Mouse (Mus musculus): ENCODE measurements around the gene Hivep1. TPM values are rescaled to one million over a fixed set of nuclear protein-coding genes. Genes with fewer than 3 reads are reported as not detected.

Gene Hivep1
- 9.3 and 12.0 TPM in 2 replicates for polyA plus RNA-seq (2014; fragmentation: Nextera tagmentation; extraction: Ambion mirVana)

GRCm38 (mm10) chr13:42051961-42052695, at the start of gene Hivep1:
Gene Hivep1 (plus strand): TSS chr13:42052021.
- Histone ChIP-seq H3K4me3 (ENCODE audit: low read depth, low read length) (peak within 1 kb of the TSS; percentile 88), H3K4me2 (replicated peaks; ENCODE audit: low read depth, low read length) (peak within 1 kb of the TSS; percentile 90), H3K9me3 (ENCODE audit: control insufficient read depth, low read depth, low read length) (no peaks in the 10 kb centered on the region), H3K9ac (replicated peaks; ENCODE audit: low read depth, low read length) (peak within 1 kb of the TSS; percentile 90), H3K4me1 (ENCODE audit: control insufficient read depth, insufficient read depth, low read length) (peaks cover 3% of the 10 kb centered on the region; the same call in 1 of the 2 replicates), H3K27ac (ENCODE audit: low read length) (peak within 1 kb of the TSS; percentile 96), H3K36me3 (ENCODE audit: control insufficient read depth, insufficient read depth, low read length) (peaks cover 5% of the 10 kb centered on the region), H3K27me3 (ENCODE audit: control insufficient read depth, insufficient read depth, low read length) (no peaks in the 10 kb centered on the region)
- peak; percentile 34 for ATAC-seq (ENCODE audit: insufficient number of reproducible peaks, insufficient read depth, low FRiP score, low read depth)
- under 1% methylated on average over 77 of the region's 100 CpGs for WGBS

- H3K4me3 ChIP-seq (ENCODE audit: low read depth, low read length), result no peak overlapping the region
- no peaks in the 10 kb centered on the region for H3K27me3 ChIP-seq (ENCODE audit: control insufficient read depth, insufficient read depth, low read length)
- no peaks in the 10 kb centered on the region for H3K9me3 ChIP-seq (ENCODE audit: control insufficient read depth, low read depth, low read length)
- H3K4me1 ChIP-seq (ENCODE audit: control insufficient read depth, insufficient read depth, low read length), result no peaks in the 10 kb centered on the region
- H3K36me3 ChIP-seq (ENCODE audit: control insufficient read depth, insufficient read depth, low read length), result no peaks in the 10 kb centered on the region
- no peak overlapping the region for H3K27ac ChIP-seq (ENCODE audit: low read length)
- no peak overlapping the region for H3K9ac ChIP-seq (replicated peaks; ENCODE audit: low read depth, low read length)
- WGBS, result 76% methylated on average over 10 of the region's 10 CpGs
- ATAC-seq (ENCODE audit: insufficient number of reproducible peaks, insufficient read depth, low FRiP score, low read depth), result no peak
- H3K4me2 ChIP-seq (replicated peaks; ENCODE audit: low read depth, low read length), result no peak overlapping the region
These were observed 36.3 kb upstream of the Hivep1 start for GRCm38 (mm10) chr13:42015484-42016045.

- Histone ChIP-seq H3K9me3 (ENCODE audit: control insufficient read depth, low read depth, low read length) (no peaks in the 10 kb centered on the region), H3K36me3 (ENCODE audit: control insufficient read depth, insufficient read depth, low read length) (no peaks in the 10 kb centered on the region), H3K9ac (replicated peaks; ENCODE audit: low read depth, low read length) (no peak overlapping the region), H3K27me3 (ENCODE audit: control insufficient read depth, insufficient read depth, low read length) (no peaks in the 10 kb centered on the region), H3K4me1 (ENCODE audit: control insufficient read depth, insufficient read depth, low read length) (no peaks in the 10 kb centered on the region), H3K4me2 (replicated peaks; ENCODE audit: low read depth, low read length) (no peak overlapping the region), H3K27ac (ENCODE audit: low read length) (no peak overlapping the region), H3K4me3 (ENCODE audit: low read depth, low read length) (no peak overlapping the region)
- ATAC-seq (ENCODE audit: insufficient number of reproducible peaks, insufficient read depth, low FRiP score, low read depth), result no peak
- 86% methylated on average over 5 of the region's 5 CpGs for WGBS
These were observed 35.6 kb upstream of the Hivep1 start for GRCm38 (mm10) chr13:42016218-42016617.

GRCm38 (mm10) chr13:42018356-42018755, 33.5 kb upstream of the Hivep1 start:
- 70% methylated on average over 2 of the region's 2 CpGs for WGBS
- Histone ChIP-seq H3K27me3 (ENCODE audit: control insufficient read depth, insufficient read depth, low read length) (no peaks in the 10 kb centered on the region), H3K4me2 (replicated peaks; ENCODE audit: low read depth, low read length) (no peak overlapping the region), H3K9me3 (ENCODE audit: control insufficient read depth, low read depth, low read length) (no peaks in the 10 kb centered on the region), H3K27ac (ENCODE audit: low read length) (no peak overlapping the region), H3K36me3 (ENCODE audit: control insufficient read depth, insufficient read depth, low read length) (no peaks in the 10 kb centered on the region), H3K4me1 (ENCODE audit: control insufficient read depth, insufficient read depth, low read length) (no peaks in the 10 kb centered on the region), H3K4me3 (ENCODE audit: low read depth, low read length) (no peak overlapping the region), H3K9ac (replicated peaks; ENCODE audit: low read depth, low read length) (no peak overlapping the region)
- no peak for ATAC-seq (ENCODE audit: insufficient number of reproducible peaks, insufficient read depth, low FRiP score, low read depth)

- 0 out of 2 replicates have a peak, but pooled peaks cover 3% of the 10 kb centered on the region for H3K4me1 ChIP-seq (ENCODE audit: control insufficient read depth, insufficient read depth, low read length)
- WGBS, result 7% methylated on average over 2 of the region's 2 CpGs
- H3K4me2 ChIP-seq (replicated peaks; ENCODE audit: low read depth, low read length), result no peak overlapping the region
- no peak overlapping the region for H3K27ac ChIP-seq (ENCODE audit: low read length)
- H3K27me3 ChIP-seq (ENCODE audit: control insufficient read depth, insufficient read depth, low read length), result no peaks in the 10 kb centered on the region
- H3K9me3 ChIP-seq (ENCODE audit: control insufficient read depth, low read depth, low read length), result no peaks in the 10 kb centered on the region
- no peak for ATAC-seq (ENCODE audit: insufficient number of reproducible peaks, insufficient read depth, low FRiP score, low read depth)
- no peak overlapping the region for H3K9ac ChIP-seq (replicated peaks; ENCODE audit: low read depth, low read length)
- H3K36me3 ChIP-seq (ENCODE audit: control insufficient read depth, insufficient read depth, low read length), result no peaks in the 10 kb centered on the region
- H3K4me3 ChIP-seq (ENCODE audit: low read depth, low read length), result no peak overlapping the region
These were observed 10.6 kb upstream of the Hivep1 start for GRCm38 (mm10) chr13:42041203-42041602.

- no peak overlapping the region for H3K4me2 ChIP-seq (replicated peaks; ENCODE audit: low read depth, low read length)
- H3K27ac ChIP-seq (ENCODE audit: low read length), result no peak overlapping the region
- 80% methylated on average over 7 of the region's 7 CpGs for WGBS
These were observed 8.4 kb upstream of the Hivep1 start for GRCm38 (mm10) chr13:42043431-42043830.

GRCm38 (mm10) chr13:42048991-42049773, 2.6 kb upstream of the Hivep1 start:
- Histone ChIP-seq H3K4me3 (ENCODE audit: low read depth, low read length) (peak overlapping the region; percentile 88), H3K27ac (ENCODE audit: low read length) (peak overlapping the region; percentile 89), H3K9me3 (ENCODE audit: control insufficient read depth, low read depth, low read length) (no peaks in the 10 kb centered on the region), H3K36me3 (ENCODE audit: control insufficient read depth, insufficient read depth, low read length) (no peaks in the 10 kb centered on the region), H3K4me1 (ENCODE audit: control insufficient read depth, insufficient read depth, low read length) (peaks cover 3% of the 10 kb centered on the region; the same call in 1 of the 2 replicates), H3K9ac (replicated peaks; ENCODE audit: low read depth, low read length) (peak overlapping the region; percentile 67), H3K4me2 (replicated peaks; ENCODE audit: low read depth, low read length) (peak overlapping the region; percentile 90), H3K27me3 (ENCODE audit: control insufficient read depth, insufficient read depth, low read length) (no peaks in the 10 kb centered on the region)
- no peak for ATAC-seq (ENCODE audit: insufficient number of reproducible peaks, insufficient read depth, low FRiP score, low read depth)
- WGBS, result 1% methylated on average over 42 of the region's 48 CpGs

More at GRCm38 (mm10) chr13:42043431-42043830, 8.4 kb upstream of the Hivep1 start:
- Histone ChIP-seq H3K9me3 (ENCODE audit: control insufficient read depth, low read depth, low read length) (no peaks in the 10 kb centered on the region), H3K4me1 (ENCODE audit: control insufficient read depth, insufficient read depth, low read length) (0 out of 2 replicates have a peak, but pooled peaks cover 3% of the 10 kb centered on the region), H3K27me3 (ENCODE audit: control insufficient read depth, insufficient read depth, low read length) (no peaks in the 10 kb centered on the region), H3K36me3 (ENCODE audit: control insufficient read depth, insufficient read depth, low read length) (no peaks in the 10 kb centered on the region), H3K9ac (replicated peaks; ENCODE audit: low read depth, low read length) (no peak overlapping the region), H3K4me3 (ENCODE audit: low read depth, low read length) (no peak overlapping the region)
- no peak for ATAC-seq (ENCODE audit: insufficient number of reproducible peaks, insufficient read depth, low FRiP score, low read depth)

GRCm38 (mm10) chr13:42049774-42050125, 2.1 kb upstream of the Hivep1 start:
- WGBS, result 3% methylated on average over 8 of the region's 8 CpGs
- no peaks in the 10 kb centered on the region for H3K36me3 ChIP-seq (ENCODE audit: control insufficient read depth, insufficient read depth, low read length)
- peaks cover 3% of the 10 kb centered on the region; the same call in 1 of the 2 replicates for H3K4me1 ChIP-seq (ENCODE audit: control insufficient read depth, insufficient read depth, low read length)
- ATAC-seq (ENCODE audit: insufficient number of reproducible peaks, insufficient read depth, low FRiP score, low read depth), result no peak
- H3K27me3 ChIP-seq (ENCODE audit: control insufficient read depth, insufficient read depth, low read length), result no peaks in the 10 kb centered on the region
- peak overlapping the region; percentile 90 for H3K4me2 ChIP-seq (replicated peaks; ENCODE audit: low read depth, low read length)
- peak overlapping the region; percentile 89 for H3K27ac ChIP-seq (ENCODE audit: low read length)
- H3K9ac ChIP-seq (replicated peaks; ENCODE audit: low read depth, low read length), result peak overlapping the region; percentile 67
- H3K9me3 ChIP-seq (ENCODE audit: control insufficient read depth, low read depth, low read length), result no peaks in the 10 kb centered on the region
- H3K4me3 ChIP-seq (ENCODE audit: low read depth, low read length), result peak overlapping the region; percentile 88
